Mouse (Mus musculus): ENCODE data around the gene Fam228b.

DNA sequence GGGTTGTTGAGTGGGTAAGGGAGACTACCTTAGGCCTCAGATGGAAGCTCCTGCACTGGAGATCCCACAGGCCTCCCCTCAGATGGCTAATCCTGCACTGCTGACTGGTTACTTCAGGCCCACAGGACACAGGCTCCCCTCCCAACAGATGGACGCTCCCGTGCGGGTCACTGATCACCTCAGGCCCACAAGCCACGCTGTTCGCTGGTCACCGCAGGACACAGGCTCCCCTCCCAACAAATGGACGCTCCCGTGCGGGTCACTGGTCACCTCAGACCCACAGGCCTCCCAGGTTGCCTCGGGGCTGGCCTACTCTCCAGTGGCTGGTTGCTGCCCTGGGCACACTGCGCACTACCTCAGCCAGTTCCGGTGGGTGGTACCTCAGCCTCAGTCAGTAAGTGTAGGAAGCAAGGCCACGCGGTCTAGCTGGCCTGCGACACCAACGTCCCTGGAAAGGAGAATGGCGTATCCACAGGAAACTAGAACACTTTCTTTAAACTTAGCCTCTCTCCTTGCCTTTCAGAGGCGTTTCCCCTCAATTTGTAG is 31.0 kb downstream of the Fam228b start, which contains the start of gene Fam228a:
- TF ChIP-seq CTCF (IDR thresholded peaks at IDR 0.05; ENCODE audit: low read depth, low read length), result no peak
- no peak for TF ChIP-seq GATA1 (IDR thresholded peaks at IDR 0.05; ENCODE audit: borderline replicate concordance, low read length)
- TF ChIP-seq POLR2AphosphoS5 (IDR thresholded peaks at IDR 0.05; ENCODE audit: insufficient replicate concordance, low read depth, low read length), result no peak
- TF ChIP-seq GATA2 (IDR thresholded peaks at IDR 0.05; ENCODE audit: borderline replicate concordance, low read depth, low read length), result no peak
- no peak for TF ChIP-seq TAL1 (conservative IDR thresholded peaks at IDR 0.05; ENCODE audit: low read depth, low read length)
